ENCODE assay signal across 9 mouse cellular contexts in the genomic region with DNA sequence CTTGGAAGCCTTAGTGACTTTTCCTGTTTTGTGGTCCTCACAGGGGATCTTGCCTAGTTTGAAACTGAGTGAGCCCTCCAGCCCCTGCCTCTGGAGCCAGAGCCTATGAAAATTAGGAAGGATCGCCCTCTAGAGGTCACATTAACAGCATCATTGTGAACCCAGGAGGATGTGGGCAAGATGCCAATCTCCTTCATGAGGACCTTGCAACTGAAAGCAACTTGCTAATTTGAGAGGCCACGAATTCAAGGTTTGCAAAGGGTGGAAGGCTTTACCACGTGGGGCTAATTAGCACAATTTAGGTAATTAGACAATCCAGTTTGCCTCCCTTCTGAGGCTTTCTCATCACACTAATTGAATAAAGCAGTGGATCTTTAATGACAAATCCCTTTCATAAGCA. TPM values are rescaled to one million over a fixed set of nuclear protein-coding genes. Genes with fewer than 3 reads are reported as not detected.
A peak's percentile ranks its signal among the peaks of the same experiment; 100 is the strongest.
DNase-seq lines count a peak whose midpoint lies in the region; ATAC-seq lines count a peak whose summit lies in the region.
"Had no signal": no experiment of that assay in that cellular context is flagged by ENCODE, and none has a peak within 500 bp of the region (broad histone marks: within the 10 kb centered on the region; RNA-seq: fewer than 3 reads in every experiment).

No protein-coding gene starts in this region.

- H3K36me3 ChIP-seq in forebrain, embryonic 14.5 days (ENCODE audit: control insufficient read depth, insufficient read depth, low read length) = no peaks in the 10 kb centered on the region
- no peaks in the 10 kb centered on the region for H3K36me3 ChIP-seq in hindbrain, embryonic 11.5 days (ENCODE audit: control insufficient read depth, insufficient read depth, low read length)

- H3K27me3 ChIP-seq in forebrain, embryonic 14.5 days (replicated peaks; ENCODE audit: control insufficient read depth, insufficient read depth, low read length) = peaks cover 17% of the 10 kb centered on the region; the same call in 1 of the 2 replicates
- H3K27me3 ChIP-seq in hindbrain, embryonic 11.5 days (ENCODE audit: control insufficient read depth, insufficient read depth, low read length) = no peaks in the 10 kb centered on the region

- H3K9ac ChIP-seq in forebrain, embryonic 14.5 days (ENCODE audit: low read length) = no peak overlapping the region
- H3K9ac ChIP-seq in hindbrain, embryonic 11.5 days (ENCODE audit: low read depth, low read length) = no peak overlapping the region

- peak; percentile 70 for DNase-seq in NIH3T3 (ENCODE audit: low read depth)
- peak; percentile 22 for DNase-seq in c-Kit-positive CD71-positive TER-119-negative erythroid progenitor cells, embryonic 14.5 days (ENCODE audit: low read depth)
- DNase-seq in forebrain, embryonic 14.5 days (ENCODE audit: low spot score) = peak; percentile 96
- DNase-seq in hindbrain, embryonic 11.5 days (ENCODE audit: low spot score) = peak; percentile 77
- peak; percentile 73 for DNase-seq in layer of hippocampus, adult 9-11 months
- peak; percentile 30 to 74 for DNase-seq in lung, postnatal 4 days
- peak; percentile 72 for DNase-seq in retina, postnatal 7 days (ENCODE audit: low read depth, low spot score)
- peak; percentile 11 to 44 for DNase-seq in urinary bladder, postnatal 36 days (ENCODE audit: low spot score in 2 of 2)

- H3K9me3 ChIP-seq in forebrain, embryonic 14.5 days (replicated peaks; ENCODE audit: control insufficient read depth, low read length) = no peaks in the 10 kb centered on the region
- no peaks in the 10 kb centered on the region for H3K9me3 ChIP-seq in hindbrain, embryonic 11.5 days (ENCODE audit: control insufficient read depth, low read length)

- no peak overlapping the region for H3K4me2 ChIP-seq in forebrain, embryonic 14.5 days (ENCODE audit: low read length)
- no peak overlapping the region for H3K4me2 ChIP-seq in hindbrain, embryonic 11.5 days (replicated peaks; ENCODE audit: low read depth, low read length)

- ATAC-seq in forebrain, embryonic 14.5 days = peak; percentile 95
- ATAC-seq in hindbrain, embryonic 11.5 days (ENCODE audit: low FRiP score) = peak; percentile 78; the same call in 1 of the 2 replicates

- H3K27ac ChIP-seq in forebrain, embryonic 14.5 days (ENCODE audit: low read depth, low read length) = no peak overlapping the region
- H3K27ac ChIP-seq in hindbrain, embryonic 11.5 days (ENCODE audit: low read depth, low read length) = no peak overlapping the region
- H3K27ac ChIP-seq: macrophage had no signal

- no peak overlapping the region for H3K4me3 ChIP-seq in forebrain, embryonic 14.5 days (ENCODE audit: low read depth, low read length)
- H3K4me3 ChIP-seq in hindbrain, embryonic 11.5 days (ENCODE audit: low read depth, low read length) = no peak overlapping the region

- WGBS in forebrain, embryonic 14.5 days = 2% methylated on average over 3 of the region's 3 CpGs
- WGBS in hindbrain, embryonic 11.5 days = 6% methylated on average over 3 of the region's 3 CpGs

- H3K4me1 ChIP-seq in forebrain, embryonic 14.5 days (ENCODE audit: control insufficient read depth, insufficient read depth, low read length) = 0 out of 2 replicates have a peak, but pooled peaks cover 3% of the 10 kb centered on the region
- no peaks in the 10 kb centered on the region for H3K4me1 ChIP-seq in hindbrain, embryonic 11.5 days (replicated peaks; ENCODE audit: control insufficient read depth, insufficient read depth, low read length)

RNA-seq across cellular contexts. Expression of a gene that starts 52.7 kb away (rescaled TPM):
- not detected in 2 replicates for polyA plus RNA-seq in forebrain, embryonic 14.5 days (2014; fragmentation: Nextera tagmentation; extraction: Ambion mirVana)
- polyA plus RNA-seq in hindbrain, embryonic 11.5 days (2014; fragmentation: Nextera tagmentation; extraction: Ambion mirVana) = not detected in 2 replicates
- polyA plus RNA-seq: macrophage had no signal

Comparison
In these comparisons a context has a peak if more than half of its experiments do, and no peak if none do; other contexts are left out.
1. DNase-seq: peak in every context shown above with its lines; median percentile 96 in forebrain, embryonic 14.5 days; 77 in hindbrain, embryonic 11.5 days; 73 in layer of hippocampus, adult 9-11 months; 72 in retina, postnatal 7 days; 70 in NIH3T3; 52 in lung, postnatal 4 days; 28 in urinary bladder, postnatal 36 days; 22 in c-Kit-positive CD71-positive TER-119-negative erythroid progenitor cells, embryonic 14.5 days.